ENCODE assay signal across 13 mouse cellular contexts in genomic region chr4:145267631-145268110, GRCm38 (mm10). TPM values are rescaled to one million over a fixed set of nuclear protein-coding genes. Genes with fewer than 3 reads are reported as not detected.
A peak's percentile ranks its signal among the peaks of the same experiment; 100 is the strongest.
DNase-seq lines count a peak whose midpoint lies in the region; ATAC-seq and TF ChIP-seq lines count a peak whose summit lies in the region.
"Had no signal": no experiment of that assay in that cellular context is flagged by ENCODE, and none has a peak within 500 bp of the region (broad histone marks: within the 10 kb centered on the region; RNA-seq: fewer than 3 reads in every experiment).

No protein-coding gene starts in this region.

- WGBS in liver, postnatal 0 days (ENCODE audit: insufficient replicate concordance), result 36% methylated on average over 4 of the region's 4 CpGs
- WGBS in liver, embryonic 11.5 days, result 64% methylated on average over 4 of the region's 4 CpGs

- H3K4me3 ChIP-seq in liver, postnatal 0 days (ENCODE audit: low read depth, low read length), result no peak overlapping the region
- H3K4me3 ChIP-seq in liver, embryonic 11.5 days (ENCODE audit: low read depth, low read length), result no peak overlapping the region
- H3K4me3 ChIP-seq: liver, embryonic 13.5 days had no signal

- TF ChIP-seq CTCF in liver, postnatal 0 days (IDR thresholded peaks at IDR 0.05; ENCODE audit: low read depth), result no peak

- no peak overlapping the region for H3K4me2 ChIP-seq in liver, postnatal 0 days (ENCODE audit: low read depth, low read length)
- H3K4me2 ChIP-seq in liver, embryonic 11.5 days, result no peak overlapping the region
- H3K4me2 ChIP-seq: liver, embryonic 13.5 days had no signal

- H3K36me3 ChIP-seq in liver, postnatal 0 days (replicated peaks; ENCODE audit: insufficient read depth, low read length), result no peaks in the 10 kb centered on the region
- no peaks in the 10 kb centered on the region for H3K36me3 ChIP-seq in liver, embryonic 11.5 days (ENCODE audit: control insufficient read depth, insufficient read depth, low read length)
- H3K36me3 ChIP-seq: G1E; liver, embryonic 13.5 days had no signal

- H3K9me3 ChIP-seq in liver, postnatal 0 days (ENCODE audit: low read length), result no peaks in the 10 kb centered on the region
- H3K9me3 ChIP-seq in liver, embryonic 11.5 days (ENCODE audit: control insufficient read depth, low read length), result no peaks in the 10 kb centered on the region
- H3K9me3 ChIP-seq: liver, embryonic 13.5 days had no signal

- peaks cover 5% of the 10 kb centered on the region for H3K4me1 ChIP-seq in liver, postnatal 0 days (ENCODE audit: insufficient read depth)
- no peaks in the 10 kb centered on the region for H3K4me1 ChIP-seq in liver, embryonic 11.5 days (replicated peaks; ENCODE audit: control insufficient read depth, insufficient read depth, low read length)
- H3K4me1 ChIP-seq: liver, embryonic 13.5 days had no signal

- no peak for TF ChIP-seq EP300 in liver, postnatal 0 days (IDR thresholded peaks at IDR 0.05; ENCODE audit: low read depth)

- H3K27me3 ChIP-seq in liver, postnatal 0 days (ENCODE audit: insufficient read depth, low read length), result no peaks in the 10 kb centered on the region
- no peaks in the 10 kb centered on the region for H3K27me3 ChIP-seq in liver, embryonic 11.5 days (replicated peaks; ENCODE audit: control insufficient read depth, insufficient read depth, low read length)
- H3K27me3 ChIP-seq: liver, embryonic 13.5 days had no signal

- no peak overlapping the region for H3K27ac ChIP-seq in liver, postnatal 0 days (ENCODE audit: low read depth)
- no peak overlapping the region for H3K27ac ChIP-seq in liver, embryonic 11.5 days (ENCODE audit: low read depth, low read length)
- H3K27ac ChIP-seq: liver, embryonic 13.5 days had no signal

- no peak overlapping the region for H3K9ac ChIP-seq in liver, postnatal 0 days (replicated peaks)
- no peak overlapping the region for H3K9ac ChIP-seq in liver, embryonic 11.5 days (ENCODE audit: low read depth, low read length)
- H3K9ac ChIP-seq: liver, embryonic 13.5 days had no signal

- DNase-seq in liver, postnatal 0 days, result no peak
- DNase-seq in liver, embryonic 11.5 days (ENCODE audit: low spot score), result no peak
- DNase-seq in adrenal gland, adult 8-10 months, result peak; percentile 49
- DNase-seq in ovary, postnatal 14 days (ENCODE audit: low spot score), result no peak
- DNase-seq in left cerebral cortex, postnatal 4 days, result no peak
- DNase-seq: liver, embryonic 13.5 days; retina, postnatal 1 day had no signal

- ATAC-seq in liver, postnatal 0 days, result peak; percentile 29
- ATAC-seq in liver, embryonic 11.5 days (replicated peaks; ENCODE audit: low FRiP score), result no peak
- peak; percentile 50 to 63 for ATAC-seq in hematopoietic stem cell, adult 5-6 weeks (replicated peaks in 1 of 2; ENCODE audit: insufficient read depth in 1 of 2, low FRiP score in 2 of 2, low TSS enrichment in 1 of 2, low read depth in 1 of 2, poor library complexity in 2 of 2, severe bottlenecking in 2 of 2)
- peak; percentile 2 for ATAC-seq in monocyte, adult 5-6 weeks (replicated peaks; ENCODE audit: insufficient number of reproducible peaks, low FRiP score, low TSS enrichment, poor library complexity, severe bottlenecking)
- ATAC-seq: forebrain, embryonic 16.5 days had no signal

- intact Hi-C loops in left cerebral cortex, postnatal 4 days (cut with DNase I), result no loop called here

RNA-seq across cellular contexts. Expression of gene Tnfrsf1b, which starts 21.0 kb away (rescaled TPM):
- polyA plus RNA-seq in liver, postnatal 0 days (2015; fragmentation: Nextera tagmentation; extraction: Ambion mirVana), result 7.2 and 9.4 TPM in 2 replicates
- 5.7 and 6.5 TPM in 2 replicates for polyA plus RNA-seq in liver, embryonic 11.5 days (2014; fragmentation: Nextera tagmentation; extraction: Ambion mirVana)
- 10 to 100 TPM in 2 of 4 experiments, 1 to 10 TPM in 2; 6.9 to 17.0 (median 11.6) TPM for total RNA-seq in adrenal gland, adult 8-10 months (2022)
- 21.4 and 40.0 TPM in 2 replicates for total RNA-seq in hematopoietic stem cell, adult 5-6 weeks (2017)
- total RNA-seq in monocyte, adult 5-6 weeks (2017), result 343 to 455 TPM (median 362 TPM) in 3 replicates
- 1 to 10 TPM; 2.4 to 2.9 TPM for total RNA-seq in left cerebral cortex, postnatal 4 days (2021)
- total RNA-seq: G1E had no signal
- polyA plus RNA-seq: G1E had no signal

RNA-seq across cellular contexts. Expression of gene Tnfrsf8, which starts 47.3 kb away (rescaled TPM):
- 0.07 and 0.09 TPM in 2 replicates for polyA plus RNA-seq in liver, postnatal 0 days (2015; fragmentation: Nextera tagmentation; extraction: Ambion mirVana)
- polyA plus RNA-seq in liver, embryonic 11.5 days (2014; fragmentation: Nextera tagmentation; extraction: Ambion mirVana), result not detected in 2 replicates
- total RNA-seq in adrenal gland, adult 8-10 months (2022), result under 1 TPM; 0.22 to 0.87 (median 0.48) TPM
- total RNA-seq in hematopoietic stem cell, adult 5-6 weeks (2017), result 0.25 TPM in 1 of 2 replicates, not detected in the other
- total RNA-seq in monocyte, adult 5-6 weeks (2017), result 8.1 to 9.7 TPM (median 8.2 TPM) in 3 replicates
- total RNA-seq in left cerebral cortex, postnatal 4 days (2021), result 1 to 10 TPM in 1 of 2 experiments, under 1 TPM in 1; 0.38 to 1.3 TPM
- polyA plus RNA-seq: G1E; heart, embryonic 14.5 days; intestine, embryonic 14.5 days; liver, embryonic 13.5 days had no signal
